In the genomic region with DNA sequence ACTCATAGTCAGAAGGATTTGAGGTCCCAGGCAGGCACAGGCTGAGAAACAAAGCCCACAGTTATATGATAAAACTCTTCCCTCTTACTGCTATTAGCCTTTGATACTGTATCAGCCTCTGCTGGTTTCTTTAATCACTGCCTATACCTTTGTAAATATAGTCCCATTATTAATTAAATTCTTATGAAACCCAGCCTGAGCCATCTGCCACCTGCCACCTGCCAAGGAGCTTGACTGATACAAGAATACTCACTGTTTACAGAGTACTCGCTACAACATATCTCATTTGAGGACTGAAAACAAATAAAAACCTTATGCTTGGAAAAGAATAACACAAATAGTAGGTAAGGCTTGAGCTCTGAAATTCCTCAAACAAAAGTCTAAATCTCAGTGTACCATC, we compare ENCODE assay signal across 20 mouse cellular contexts. TPM values are rescaled to one million over a fixed set of nuclear protein-coding genes. Genes with fewer than 3 reads are reported as not detected.
A peak's percentile ranks its signal among the peaks of the same experiment; 100 is the strongest.
DNase-seq lines count a peak whose midpoint lies in the region; TF ChIP-seq lines count a peak whose summit lies in the region.
"Had no signal": no experiment of that assay in that cellular context is flagged by ENCODE, and none has a peak within 500 bp of the region (broad histone marks: within the 10 kb centered on the region; RNA-seq: fewer than 3 reads in every experiment).

No protein-coding gene starts in this region.

- H3K27ac ChIP-seq in left cerebral cortex, adult 2 months = no peak overlapping the region
- H3K27ac ChIP-seq: embryonic facial prominence, embryonic 13.5 days; forebrain, embryonic 12.5 days; hindbrain, embryonic 10.5 days; hindbrain, embryonic 14.5 days had no signal

- H3K4me3 ChIP-seq in left cerebral cortex, adult 2 months = no peak overlapping the region
- H3K4me3 ChIP-seq: embryonic facial prominence, embryonic 13.5 days; forebrain, embryonic 12.5 days; heart, embryonic 12.5 days; hindbrain, embryonic 10.5 days had no signal

- intact Hi-C loops in left cerebral cortex, adult 2 months (cut with DNase I) = loop anchor here (10.0 kb wide), 1 partner anchor 220 kb away; no protein-coding TSS in a partner anchor
- intact Hi-C loops in gastrocnemius, postnatal 14 days (cut with DNase I; ENCODE audit: low total_unique reads) = no loop called here

- peak; percentile 58 for DNase-seq in cerebellum, adult 11-12 months
- no peak for DNase-seq in cerebellum, postnatal 4 days (ENCODE audit: low spot score in 2 of 2)
- peak; percentile 61 for DNase-seq in brain, adult 2 months (ENCODE audit: low read depth, low spot score)
- DNase-seq in cerebellum, adult 8-10 months = peak; percentile 43
- peak; percentile 66 to 74 for DNase-seq in cerebellum, postnatal 25 days
- no peak for DNase-seq in left cerebral cortex, adult 2 months (ENCODE audit: extremely low spot score in 1 of 2, low spot score in 2 of 2)
- no peak for DNase-seq in gastrocnemius, postnatal 14 days
- DNase-seq: adrenal gland, postnatal 14 days; gastrocnemius, postnatal 25 days had no signal

- TF ChIP-seq CTCF in left cerebral cortex, adult 2 months (IDR thresholded peaks at IDR 0.05) = no peak

RNA-seq across cellular contexts. Expression of gene Fam160a2, which starts 5.2 kb away (rescaled TPM):
- 10 to 100 TPM; 74.5 to 80.4 TPM for total RNA-seq in left cerebral cortex, adult 2 months (2021)
- total RNA-seq in gastrocnemius, postnatal 14 days (2021) = 10 to 100 TPM in 1 of 2 experiments, 1 to 10 TPM in 1; 9.6 to 12.2 TPM

RNA-seq across cellular contexts. Expression of gene Cnga4, which starts 9.8 kb away (rescaled TPM):
- total RNA-seq in left cerebral cortex, adult 2 months (2021) = 1 to 10 TPM in 1 of 2 experiments, under 1 TPM in 1; 0.98 to 1.1 TPM
- total RNA-seq in gastrocnemius, postnatal 14 days (2021) = not detected
- total RNA-seq: adrenal gland, adult 18-20 months; adrenal gland, postnatal 14 days; gastrocnemius, adult 18-20 months; gastrocnemius, postnatal 25 days; granulocyte monocyte progenitor cell, adult 5-6 weeks; heart, adult 8-10 months; heart, postnatal 25 days; MEL had no signal

RNA-seq across cellular contexts. Expression of gene Gm5901, which starts 19.8 kb away (rescaled TPM):
- total RNA-seq in left cerebral cortex, adult 2 months (2021) = not detected
- total RNA-seq in gastrocnemius, postnatal 14 days (2021) = not detected
- total RNA-seq: adrenal gland, adult 18-20 months; adrenal gland, postnatal 14 days; gastrocnemius, adult 18-20 months; gastrocnemius, postnatal 25 days; granulocyte monocyte progenitor cell, adult 5-6 weeks; heart, adult 8-10 months; heart, postnatal 25 days had no signal

RNA-seq across cellular contexts. Expression of gene Olfr692, which starts 26.6 kb away (rescaled TPM):
- total RNA-seq in left cerebral cortex, adult 2 months (2021) = not detected
- not detected for total RNA-seq in gastrocnemius, postnatal 14 days (2021)
- total RNA-seq: adrenal gland, adult 18-20 months; adrenal gland, postnatal 14 days; gastrocnemius, adult 18-20 months; gastrocnemius, postnatal 25 days; granulocyte monocyte progenitor cell, adult 5-6 weeks; heart, adult 8-10 months; heart, postnatal 25 days; MEL had no signal

RNA-seq across cellular contexts. Expression of gene Cckbr, which starts 30.9 kb away (rescaled TPM):
- total RNA-seq in left cerebral cortex, adult 2 months (2021) = 10 to 100 TPM; 64.9 to 65.5 TPM
- total RNA-seq in gastrocnemius, postnatal 14 days (2021) = not detected
- total RNA-seq: adrenal gland, adult 18-20 months; adrenal gland, postnatal 14 days; gastrocnemius, adult 18-20 months; gastrocnemius, postnatal 25 days; granulocyte monocyte progenitor cell, adult 5-6 weeks; heart, adult 8-10 months; heart, postnatal 25 days; MEL had no signal

Comparison
In these comparisons a context has a peak if more than half of its experiments do, and no peak if none do; other contexts are left out.
1. DNase-seq: peak in cerebellum, adult 11-12 months (single experiment), brain, adult 2 months (single experiment), cerebellum, adult 8-10 months (single experiment) and cerebellum, postnatal 25 days (2 of 2); none in cerebellum, postnatal 4 days (0 of 2), left cerebral cortex, adult 2 months (0 of 2) and gastrocnemius, postnatal 14 days (single experiment).
2. RNA of gene Fam160a2, which starts 5.2 kb away (total RNA-seq): 74.5 to 80.4 TPM in left cerebral cortex, adult 2 months; 9.6 to 12.2 TPM in gastrocnemius, postnatal 14 days; every median in the first group is over 4 times any median in the second.